Mouse (Mus musculus): ENCODE measurements at regions not wholly inside any gene's neighbourhood (a gene's known extent, or its start where the extent isn't known, plus 50 kb on each side); places are given as distances from the start of the nearest gene placed in this dataset.

DNA sequence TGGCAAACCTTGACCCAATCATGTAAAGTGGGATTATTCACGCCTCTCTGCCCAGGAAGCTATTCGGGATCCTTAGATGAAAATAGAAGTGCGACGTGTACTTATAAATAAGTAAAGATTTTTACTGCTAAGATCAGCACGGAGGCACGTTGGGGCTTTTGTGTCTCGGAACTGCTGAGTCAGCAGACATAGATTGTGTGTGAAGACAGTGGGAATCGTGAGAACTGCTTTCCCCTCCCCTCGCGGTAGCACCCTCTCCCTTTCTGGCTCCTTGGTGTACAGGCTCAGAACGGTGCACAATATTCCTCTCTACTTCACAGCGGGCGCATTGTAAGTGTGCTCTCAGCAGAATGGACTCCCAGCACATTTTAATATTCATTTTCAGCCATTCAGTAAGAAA, 138.7 kb downstream of the Nhlrc3 start:
- Histone ChIP-seq H3K4me2 (ENCODE audit: low read depth, low read length, severe bottlenecking) (no peak overlapping the region), H3K36me3 (ENCODE audit: control insufficient read depth, insufficient read depth, low read length) (no peaks in the 10 kb centered on the region), H3K27ac (ENCODE audit: low read depth, low read length) (no peak overlapping the region), H3K27me3 (ENCODE audit: control insufficient read depth, insufficient read depth, low read length) (no peaks in the 10 kb centered on the region), H3K9ac (ENCODE audit: low read length) (no peak overlapping the region), H3K9me3 (ENCODE audit: control insufficient read depth, low read length) (no peaks in the 10 kb centered on the region), H3K4me3 (ENCODE audit: low read depth, low read length) (no peak overlapping the region), H3K4me1 (replicated peaks; ENCODE audit: control insufficient read depth, insufficient read depth, low read length) (0 out of 2 replicates have a peak, but pooled peaks cover 2% of the 10 kb centered on the region)
- DNase-seq (ENCODE audit: low spot score) (no peak), ATAC-seq (replicated peaks; ENCODE audit: low FRiP score) (no peak)
- WGBS, result 81% methylated on average over 13 of the region's 13 CpGs

DNA sequence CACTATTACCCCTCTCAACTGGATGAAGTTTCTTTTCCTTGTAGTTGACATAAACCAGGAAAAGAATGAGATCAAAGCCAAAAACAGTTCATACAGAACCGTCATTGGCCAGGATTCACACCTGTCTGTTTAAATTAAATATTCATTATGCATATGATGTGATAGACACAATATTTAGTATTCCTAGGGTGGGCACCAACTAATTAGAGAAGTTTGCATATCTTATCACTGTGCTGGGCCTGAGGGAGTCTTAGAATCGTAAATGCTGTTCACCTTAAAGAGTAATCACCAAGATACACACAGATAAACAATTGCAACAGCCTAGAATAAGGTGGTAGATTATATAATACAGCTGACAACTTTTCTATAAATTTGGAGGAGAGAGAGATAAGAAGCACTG, 147.7 kb downstream of the Nhlrc3 start:
- 81% methylated on average over 2 of the region's 2 CpGs for WGBS
- DNase-seq (ENCODE audit: low spot score), result no peak
- no peak for ATAC-seq (replicated peaks; ENCODE audit: low FRiP score)

More for the DNA sequence above, 147.7 kb downstream of the Nhlrc3 start:
- H3K4me3 ChIP-seq (ENCODE audit: low read depth, low read length), result no peak overlapping the region
- H3K27me3 ChIP-seq (ENCODE audit: control insufficient read depth, insufficient read depth, low read length), result no peaks in the 10 kb centered on the region
- H3K9ac ChIP-seq (ENCODE audit: low read length), result no peak overlapping the region
- H3K9me3 ChIP-seq (ENCODE audit: control insufficient read depth, low read length), result no peaks in the 10 kb centered on the region
- H3K27ac ChIP-seq (ENCODE audit: low read depth, low read length), result no peak overlapping the region
- no peaks in the 10 kb centered on the region for H3K4me1 ChIP-seq (replicated peaks; ENCODE audit: control insufficient read depth, insufficient read depth, low read length)
- no peak overlapping the region for H3K4me2 ChIP-seq (ENCODE audit: low read depth, low read length, severe bottlenecking)
- H3K36me3 ChIP-seq (ENCODE audit: control insufficient read depth, insufficient read depth, low read length), result no peaks in the 10 kb centered on the region
